Mouse (Mus musculus): ENCODE results near the gene Iqcf3. TPM values are rescaled to one million over a fixed set of nuclear protein-coding genes. Genes with fewer than 3 reads are reported as not detected.
"Not testable (repeated sequence)": the region's sequence is repeated elsewhere in the genome, so short reads cannot be mapped to it uniquely, and the experiment has no call there.

The Iqcf3 gene
- polyA plus RNA-seq (2016; fragmentation: Nextera tagmentation; extraction: Ambion mirVana): not detected in 2 replicates

DNA sequence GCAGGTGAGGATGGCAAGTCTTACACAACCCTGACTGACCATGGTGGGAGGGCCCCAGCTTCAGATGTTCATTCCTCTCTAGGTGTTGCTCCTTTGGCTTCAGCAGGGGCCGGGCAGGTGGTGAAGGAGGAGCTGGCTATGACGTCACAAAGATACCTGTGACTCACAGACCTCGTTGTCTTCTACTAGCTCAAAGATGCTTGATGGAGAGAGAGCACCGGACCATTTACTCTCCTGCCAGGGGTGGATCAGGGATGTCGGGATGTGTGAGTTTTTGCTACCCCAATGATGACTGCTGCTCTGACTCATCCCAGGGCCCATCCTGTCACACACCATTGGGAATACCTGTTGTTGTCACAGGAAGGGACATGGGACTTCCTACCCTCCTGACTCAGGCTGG, at the start of gene Iqcf3:
Iqcf3 (minus strand) TSS at position 101 of the 400 bp plus-strand sequence.
- Histone ChIP-seq H3K36me3 (no peaks in the 10 kb centered on the region), H3K9me3 (replicated peaks) (no peaks in the 10 kb centered on the region), H3K4me2 (no peak within 1 kb of the TSS), H3K4me1 (0 out of 2 replicates have a peak, but pooled peaks cover 3% of the 10 kb centered on the region), H3K27ac (no peak within 1 kb of the TSS), H3K4me3 (no peak within 1 kb of the TSS), H3K27me3 (replicated peaks) (no peaks in the 10 kb centered on the region), H3K9ac (no peak within 1 kb of the TSS)
- ATAC-seq: no peak
- WGBS (ENCODE audit: insufficient replicate concordance): 64% methylated on average over 5 of the region's 5 CpGs

GRCm38 (mm10) chr9:106610727-106611126, 49.3 kb upstream of the Iqcf3 start:
- H3K9ac ChIP-seq: no peak overlapping the region
- WGBS (ENCODE audit: insufficient replicate concordance): 70% methylated on average over 4 of the region's 4 CpGs
- no peak overlapping the region for H3K27ac ChIP-seq
- no peaks in the 10 kb centered on the region for H3K9me3 ChIP-seq (replicated peaks)
- H3K4me2 ChIP-seq: no peak overlapping the region
- H3K36me3 ChIP-seq: no peaks in the 10 kb centered on the region
- no peak overlapping the region for H3K4me3 ChIP-seq
- H3K27me3 ChIP-seq (replicated peaks): no peaks in the 10 kb centered on the region
- no peaks in the 10 kb centered on the region for H3K4me1 ChIP-seq
- ATAC-seq: no peak

DNA sequence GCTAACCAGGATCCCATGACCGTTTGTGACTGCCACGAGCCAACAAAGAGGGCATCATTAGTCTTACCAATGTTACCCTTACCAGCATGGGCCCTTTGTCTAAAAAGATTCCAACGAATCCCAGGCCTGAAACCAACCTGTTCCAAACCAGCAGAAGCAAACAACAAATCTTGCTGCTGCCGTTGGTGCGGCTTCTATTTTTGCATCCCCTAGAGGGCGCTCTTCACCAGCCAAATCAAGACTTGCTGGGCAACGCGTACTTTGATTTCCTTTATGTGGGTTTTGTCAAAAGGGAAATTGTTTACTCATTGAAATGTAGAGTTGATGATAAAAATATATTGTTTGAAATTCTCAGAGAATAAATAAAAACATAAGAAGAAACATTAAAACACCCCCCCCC, 39.1 kb upstream of the Iqcf3 start:
- no peaks in the 10 kb centered on the region for H3K4me1 ChIP-seq
- no peaks in the 10 kb centered on the region for H3K27me3 ChIP-seq (replicated peaks)
- no peak overlapping the region for H3K27ac ChIP-seq
- no peak for ATAC-seq
- no peak overlapping the region for H3K9ac ChIP-seq
- no peaks in the 10 kb centered on the region for H3K9me3 ChIP-seq (replicated peaks)
- no peak overlapping the region for H3K4me3 ChIP-seq
- H3K36me3 ChIP-seq: no peaks in the 10 kb centered on the region
- WGBS (ENCODE audit: insufficient replicate concordance): 24% methylated on average over 8 of the region's 8 CpGs
- H3K4me2 ChIP-seq: no peak overlapping the region

DNA sequence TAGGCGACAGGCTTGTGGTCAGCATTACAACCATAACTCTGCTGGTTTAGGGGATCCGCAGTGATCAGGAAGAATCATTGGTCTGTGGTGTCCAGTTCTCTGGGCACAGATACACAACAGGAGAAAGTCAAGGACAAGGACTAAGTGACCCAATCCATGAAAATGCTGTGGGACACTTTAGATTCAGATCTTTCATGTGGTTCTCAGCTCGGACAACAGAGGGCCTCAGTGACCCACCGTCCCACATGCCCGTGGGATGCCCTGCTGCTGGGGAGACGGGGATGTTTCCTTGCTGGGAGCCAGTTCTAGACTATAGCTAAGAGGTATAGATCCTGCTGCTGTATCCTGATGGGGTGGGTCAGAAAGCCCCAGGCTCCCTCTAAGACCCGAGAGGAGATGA, 37.0 kb upstream of the Iqcf3 start:
- H3K36me3 ChIP-seq: no peaks in the 10 kb centered on the region
- WGBS (ENCODE audit: insufficient replicate concordance): 33% methylated on average over 7 of the region's 7 CpGs

GRCm38 (mm10) chr9:106595836-106596235, 34.4 kb upstream of the Iqcf3 start:
- Histone ChIP-seq H3K4me3 (no peak overlapping the region), H3K9me3 (replicated peaks) (no peaks in the 10 kb centered on the region), H3K36me3 (no peaks in the 10 kb centered on the region), H3K9ac (no peak overlapping the region), H3K4me2 (no peak overlapping the region), H3K4me1 (no peaks in the 10 kb centered on the region), H3K27ac (no peak overlapping the region), H3K27me3 (replicated peaks) (no peaks in the 10 kb centered on the region)
- WGBS (ENCODE audit: insufficient replicate concordance): 55% methylated on average over 7 of the region's 7 CpGs
- no peak for ATAC-seq

More for the DNA sequence above, 37.0 kb upstream of the Iqcf3 start:
- H3K4me3 ChIP-seq: no peak overlapping the region
- no peak for ATAC-seq
- no peaks in the 10 kb centered on the region for H3K9me3 ChIP-seq (replicated peaks)
- H3K9ac ChIP-seq: no peak overlapping the region
- no peak overlapping the region for H3K4me2 ChIP-seq
- H3K27me3 ChIP-seq (replicated peaks): no peaks in the 10 kb centered on the region
- no peak overlapping the region for H3K27ac ChIP-seq
- no peaks in the 10 kb centered on the region for H3K4me1 ChIP-seq

- H3K27ac ChIP-seq; H3K4me1 ChIP-seq; ATAC-seq; H3K4me2 ChIP-seq; H3K4me3 ChIP-seq; H3K9me3 ChIP-seq (replicated peaks); H3K9ac ChIP-seq; H3K36me3 ChIP-seq; H3K27me3 ChIP-seq (replicated peaks): not testable (repeated sequence)
- 35% methylated on average over 4 of the region's 4 CpGs for WGBS (ENCODE audit: insufficient replicate concordance)
Measured at GRCm38 (mm10) chr9:106595402-106595801, 34.0 kb upstream of the Iqcf3 start.

GRCm38 (mm10) chr9:106592158-106592557, 30.7 kb upstream of the Iqcf3 start:
- WGBS (ENCODE audit: insufficient replicate concordance): 70% methylated on average over 5 of the region's 5 CpGs
- Histone ChIP-seq H3K36me3 (no peaks in the 10 kb centered on the region), H3K27me3 (replicated peaks) (no peaks in the 10 kb centered on the region), H3K9ac (no peak overlapping the region), H3K4me2 (no peak overlapping the region), H3K4me3 (no peak overlapping the region), H3K4me1 (no peaks in the 10 kb centered on the region), H3K27ac (no peak overlapping the region), H3K9me3 (replicated peaks) (no peaks in the 10 kb centered on the region)
- ATAC-seq: no peak

GRCm38 (mm10) chr9:106582552-106582951, 21.1 kb upstream of the Iqcf3 start:
- H3K4me3 ChIP-seq: no peak overlapping the region
- H3K27ac ChIP-seq: no peak overlapping the region
- H3K9ac ChIP-seq: no peak overlapping the region
- H3K36me3 ChIP-seq: no peaks in the 10 kb centered on the region
- WGBS (ENCODE audit: insufficient replicate concordance): 41% methylated on average over 1 of the region's 1 CpGs
- no peak overlapping the region for H3K4me2 ChIP-seq
- peaks cover 5% of the 10 kb centered on the region; the same call in 1 of the 2 replicates for H3K9me3 ChIP-seq (replicated peaks)
- ATAC-seq: no peak
- H3K27me3 ChIP-seq (replicated peaks): no peaks in the 10 kb centered on the region
- no peaks in the 10 kb centered on the region for H3K4me1 ChIP-seq

GRCm38 (mm10) chr9:106580016-106580415, 18.6 kb upstream of the Iqcf3 start:
- Histone ChIP-seq H3K9ac (no peak overlapping the region), H3K27me3 (replicated peaks) (no peaks in the 10 kb centered on the region), H3K4me3 (no peak overlapping the region), H3K9me3 (replicated peaks) (peaks cover 5% of the 10 kb centered on the region; the same call in 1 of the 2 replicates), H3K36me3 (no peaks in the 10 kb centered on the region), H3K27ac (no peak overlapping the region), H3K4me1 (no peaks in the 10 kb centered on the region), H3K4me2 (no peak overlapping the region)
- no peak for ATAC-seq
- 70% methylated on average over 7 of the region's 7 CpGs for WGBS (ENCODE audit: insufficient replicate concordance)

- no peak overlapping the region for H3K9ac ChIP-seq
- WGBS (ENCODE audit: insufficient replicate concordance): 62% methylated on average over 2 of the region's 2 CpGs
- H3K4me1 ChIP-seq: no peaks in the 10 kb centered on the region
- ATAC-seq: no peak
- no peak overlapping the region for H3K27ac ChIP-seq
- H3K4me3 ChIP-seq: no peak overlapping the region
- peaks cover 5% of the 10 kb centered on the region; the same call in 1 of the 2 replicates for H3K9me3 ChIP-seq (replicated peaks)
- no peaks in the 10 kb centered on the region for H3K36me3 ChIP-seq
- H3K27me3 ChIP-seq (replicated peaks): no peaks in the 10 kb centered on the region
- no peak overlapping the region for H3K4me2 ChIP-seq
Measured at GRCm38 (mm10) chr9:106576112-106576511, 14.7 kb upstream of the Iqcf3 start.

DNA sequence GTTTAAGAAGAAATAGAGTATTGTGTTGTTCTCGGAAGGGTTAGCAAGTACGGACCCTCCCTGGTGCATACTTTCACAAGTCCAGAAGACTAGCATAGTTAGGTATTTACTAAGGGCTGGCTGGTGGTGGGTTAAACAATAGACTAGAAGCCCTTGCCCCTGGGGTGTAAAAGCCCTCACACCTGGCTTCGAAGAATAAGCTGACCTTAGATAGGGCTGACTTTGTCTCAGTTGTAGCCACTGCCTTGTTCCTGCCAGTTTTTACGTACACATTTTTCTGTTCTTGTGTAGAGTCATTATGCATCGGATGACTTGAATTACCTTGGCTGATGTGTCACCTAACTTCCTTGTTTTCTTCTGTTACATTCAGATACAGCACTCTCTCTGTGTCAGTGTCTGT, 11.9 kb upstream of the Iqcf3 start:
- Histone ChIP-seq H3K4me3 (no peak overlapping the region), H3K27ac (no peak overlapping the region), H3K9ac (no peak overlapping the region), H3K4me1 (no peaks in the 10 kb centered on the region), H3K36me3 (no peaks in the 10 kb centered on the region), H3K27me3 (replicated peaks) (no peaks in the 10 kb centered on the region; the same call in 1 of the 2 replicates), H3K9me3 (replicated peaks) (no peaks in the 10 kb centered on the region), H3K4me2 (no peak overlapping the region)
- 75% methylated on average over 5 of the region's 5 CpGs for WGBS (ENCODE audit: insufficient replicate concordance)
- no peak for ATAC-seq

DNA sequence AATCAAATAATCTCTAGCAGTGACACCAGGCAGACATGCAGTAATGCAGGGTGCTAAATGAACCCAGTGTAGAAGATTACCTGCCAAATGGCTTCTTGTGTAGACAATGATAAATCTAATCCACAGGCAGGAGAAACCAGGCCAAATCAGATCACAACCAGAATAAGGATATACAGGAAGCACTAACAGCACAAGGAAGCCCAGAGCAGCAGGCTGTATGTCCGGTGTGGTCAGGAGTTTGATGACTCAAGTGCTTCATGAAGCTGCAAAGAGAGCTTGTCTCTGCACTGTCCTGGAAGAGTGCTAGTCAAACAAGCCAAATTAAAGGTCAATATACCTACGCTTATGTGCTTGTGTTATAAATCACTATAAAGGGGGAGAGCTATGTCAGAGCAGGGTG, 10.8 kb upstream of the Iqcf3 start:
- H3K27ac ChIP-seq: no peak overlapping the region
- no peak overlapping the region for H3K9ac ChIP-seq
- WGBS (ENCODE audit: insufficient replicate concordance): 54% methylated on average over 2 of the region's 2 CpGs
- ATAC-seq: no peak
- H3K27me3 ChIP-seq (replicated peaks): no peaks in the 10 kb centered on the region; the same call in 1 of the 2 replicates
- H3K36me3 ChIP-seq: no peaks in the 10 kb centered on the region
- H3K4me2 ChIP-seq: no peak overlapping the region
- no peak overlapping the region for H3K4me3 ChIP-seq
- no peaks in the 10 kb centered on the region for H3K9me3 ChIP-seq (replicated peaks)
- H3K4me1 ChIP-seq: no peaks in the 10 kb centered on the region

- 71% methylated on average over 7 of the region's 7 CpGs for WGBS (ENCODE audit: insufficient replicate concordance)
- no peak within 1 kb of the TSS for H3K4me3 ChIP-seq
Measured at GRCm38 (mm10) chr9:106570896-106571295, 9.5 kb upstream of the Iqcf3 start, which contains the start of gene Iqcf4. TSS of gene Iqcf4 (minus strand) at chr9:106570996.

More at GRCm38 (mm10) chr9:106570896-106571295, 9.5 kb upstream of the Iqcf3 start, which contains the start of gene Iqcf4:
- no peak within 1 kb of the TSS for H3K27ac ChIP-seq
- H3K27me3 ChIP-seq (replicated peaks): no peaks in the 10 kb centered on the region; the same call in 1 of the 2 replicates
- ATAC-seq: no peak
- H3K4me1 ChIP-seq: 0 out of 2 replicates have a peak, but pooled peaks cover 4% of the 10 kb centered on the region
- no peak within 1 kb of the TSS for H3K9ac ChIP-seq
- H3K36me3 ChIP-seq: no peaks in the 10 kb centered on the region
- H3K9me3 ChIP-seq (replicated peaks): no peaks in the 10 kb centered on the region
- H3K4me2 ChIP-seq: no peak within 1 kb of the TSS

Data from liver, embryonic 12.5 days (tissue).